Mouse (Mus musculus) midbrain, postnatal 0 days (tissue): ENCODE data around the gene Jam3. TPM values are rescaled to one million over a fixed set of nuclear protein-coding genes. Genes with fewer than 3 reads are reported as not detected.

ENCODE experiments used
- ATAC-seq: fragments of 200-750 bp; cut with Nextera tagmentation; 2 replicates; pipeline ENCODE4 v1.8.0; 2017; ENCODE audit warnings: moderate number of reproducible peaks, mild to moderate bottlenecking, moderate TSS enrichment, moderate library complexity; ENCODE audit not compliant: low FRiP score
- DNase-seq: peaks from one replicate; pipeline ENCODE4 v3.0.0-alpha.2; 2015; ENCODE audit warnings: low spot score
- H3K27ac ChIP-seq: fragments of 300-500 bp; sonication (generic); 2 replicates; pipeline ENCODE4 v1.5.1; 2014; ENCODE audit warnings: low read depth, mild to moderate bottlenecking, low read length, mixed read lengths
- H3K27me3 ChIP-seq: fragments of 300-500 bp; sonication (generic); 2 replicates; pipeline ENCODE4 v1.6.1; 2014; ENCODE audit warnings: low read length, control low read depth, mixed read lengths; ENCODE audit not compliant: insufficient read depth
- H3K36me3 ChIP-seq: fragments of 300-500 bp; sonication (generic); 2 replicates; pipeline ENCODE4 v1.6.1; 2014; ENCODE audit warnings: low read length, control low read depth, mixed read lengths; ENCODE audit not compliant: insufficient read depth
- H3K4me1 ChIP-seq: fragments of 300-500 bp; sonication (generic); 2 replicates; pipeline ENCODE4 v1.6.1; 2014; ENCODE audit warnings: mild to moderate bottlenecking, control low read depth, antibody characterized with exemption, low read length, mixed read lengths; ENCODE audit not compliant: insufficient read depth
- H3K4me2 ChIP-seq: fragments of 300-500 bp; sonication (generic); 2 replicates; pipeline ENCODE4 v1.6.1; 2014; ENCODE audit warnings: low read depth, mild to moderate bottlenecking, low read length, mixed read lengths; ENCODE audit not compliant: poor library complexity, severe bottlenecking
- H3K4me3 ChIP-seq: fragments of 300-500 bp; sonication (generic); 2 replicates; pipeline ENCODE4 v1.5.1; 2014; ENCODE audit warnings: low read depth, mild to moderate bottlenecking, low read length, moderate library complexity
- H3K9ac ChIP-seq: fragments of 300-500 bp; sonication (generic); replicated peaks from 2 replicates; pipeline ENCODE4 v1.6.1; 2014; ENCODE audit warnings: mild to moderate bottlenecking, low read length, moderate library complexity, mixed read lengths; ENCODE audit not compliant: poor library complexity, severe bottlenecking
- H3K9me3 ChIP-seq: fragments of 300-500 bp; sonication (generic); 2 replicates; pipeline ENCODE4 v1.6.1; 2016; ENCODE audit warnings: low read length, control low read depth
- CTCF ChIP-seq: IDR thresholded peaks from 2 replicates; pipeline ENCODE4 v1.5.1; 2016; ENCODE audit warnings: antibody characterized with exemption, mild to moderate bottlenecking
- WGBS: fragments of 180-500 bp; shearing (Covaris S2); extraction: QIAGEN DNeasy Blood & Tissue Kit; methylation state at CpG from one replicate; pipeline ENCODE4 v1.1.7; 2014; 5-methylcytosine and 5-hydroxymethylcytosine counted together
- polyA plus RNA-seq: library from polyadenylated mRNA; unstranded; fragments of >200 nt; fragmentation: Nextera tagmentation; extraction: Ambion mirVana; gene quantifications from 2 replicates; pipeline ENCODE4 v1.2.1, GENCODE M21; 2015
- total RNA-seq: library from RNA; depleted of rRNA; stranded (reverse); fragments of >200 nt; gene quantifications from 2 replicates; pipeline ENCODE4 v1.2.3, GENCODE M21; 2014

Jam3 gene
- total and polyA plus RNA-seq, 2 experiments from 2014 or later: 20.6 to 29.2 TPM

- no peak for TF ChIP-seq CTCF
- ATAC-seq (no peak), DNase-seq (no peak)
- 86% methylated on average over 4 of the region's 4 CpGs for WGBS
- Histone ChIP-seq H3K36me3 (peaks cover 10% of the 10 kb centered on the region), H3K4me1 (no peaks in the 10 kb centered on the region), H3K4me3 (no peak overlapping the region), H3K27ac (no peak overlapping the region), H3K9me3 (no peaks in the 10 kb centered on the region), H3K4me2 (no peak overlapping the region), H3K27me3 (no peaks in the 10 kb centered on the region), H3K9ac (no peak overlapping the region)
Observed at GRCm38 (mm10) chr9:27108451-27108850, 46.8 kb downstream of the Jam3 start.

- H3K9me3 ChIP-seq: no peaks in the 10 kb centered on the region
- WGBS: 7% methylated on average over 1 of the region's 1 CpGs
- no peak overlapping the region for H3K27ac ChIP-seq
- no peak overlapping the region for H3K4me3 ChIP-seq
- no peak overlapping the region for H3K9ac ChIP-seq
- no peaks in the 10 kb centered on the region for H3K4me1 ChIP-seq
- H3K27me3 ChIP-seq: no peaks in the 10 kb centered on the region
- peaks cover 20% of the 10 kb centered on the region for H3K36me3 ChIP-seq
- no peak overlapping the region for H3K4me2 ChIP-seq
- peak; percentile 1; the same call in 1 of the 2 replicates for ATAC-seq
- peak; percentile 90 for TF ChIP-seq CTCF
- DNase-seq: peak; percentile 78
Observed at GRCm38 (mm10) chr9:27106081-27106480, 49.1 kb downstream of the Jam3 start.

- no peak for ATAC-seq
Observed at GRCm38 (mm10) chr9:27101466-27101865, 53.8 kb downstream of the Jam3 start.

GRCm38 (mm10) chr9:27099474-27099873 lies 55.7 kb downstream of the Jam3 start:
- Histone ChIP-seq H3K4me3 (no peak overlapping the region), H3K27ac (no peak overlapping the region), H3K36me3 (peaks cover 58% of the 10 kb centered on the region), H3K9me3 (no peaks in the 10 kb centered on the region), H3K27me3 (no peaks in the 10 kb centered on the region), H3K4me1 (no peaks in the 10 kb centered on the region), H3K9ac (no peak overlapping the region), H3K4me2 (no peak overlapping the region)
- ATAC-seq (no peak), DNase-seq (no peak)
- WGBS: 88% methylated on average over 4 of the region's 4 CpGs
- no peak for TF ChIP-seq CTCF

More at GRCm38 (mm10) chr9:27101466-27101865, 53.8 kb downstream of the Jam3 start:
- no peak overlapping the region for H3K9ac ChIP-seq
- no peaks in the 10 kb centered on the region for H3K27me3 ChIP-seq
- H3K9me3 ChIP-seq: no peaks in the 10 kb centered on the region
- no peak overlapping the region for H3K4me3 ChIP-seq
- no peak overlapping the region for H3K4me2 ChIP-seq
- H3K27ac ChIP-seq: no peak overlapping the region
- H3K36me3 ChIP-seq: peaks cover 50% of the 10 kb centered on the region
- TF ChIP-seq CTCF: no peak
- no peaks in the 10 kb centered on the region for H3K4me1 ChIP-seq
- DNase-seq: no peak
- WGBS: 95% methylated on average over 6 of the region's 6 CpGs

- no peak for TF ChIP-seq CTCF
- Histone ChIP-seq H3K4me2 (no peak overlapping the region), H3K4me1 (no peaks in the 10 kb centered on the region), H3K27ac (no peak overlapping the region), H3K36me3 (peaks cover 52% of the 10 kb centered on the region), H3K9me3 (no peaks in the 10 kb centered on the region), H3K27me3 (no peaks in the 10 kb centered on the region), H3K4me3 (no peak overlapping the region), H3K9ac (no peak overlapping the region)
- ATAC-seq (no peak), DNase-seq (no peak)
- WGBS: 82% methylated on average over 8 of the region's 8 CpGs
Observed at GRCm38 (mm10) chr9:27098557-27098956, 56.7 kb downstream of the Jam3 start.

GRCm38 (mm10) chr9:27098092-27098491 lies 57.1 kb downstream of the Jam3 start:
- peak; percentile 28 for TF ChIP-seq CTCF
- ATAC-seq (no peak), DNase-seq (no peak)
- Histone ChIP-seq H3K27ac (no peak overlapping the region), H3K4me3 (no peak overlapping the region), H3K9ac (no peak overlapping the region), H3K27me3 (no peaks in the 10 kb centered on the region), H3K4me1 (no peaks in the 10 kb centered on the region), H3K4me2 (no peak overlapping the region), H3K36me3 (peaks cover 49% of the 10 kb centered on the region), H3K9me3 (no peaks in the 10 kb centered on the region)
- WGBS: 25% methylated on average over 4 of the region's 4 CpGs
